Mouse (Mus musculus): Measurements from ENCODE around the gene Olfr1086.
"Not testable (repeated sequence)": the region's sequence is repeated elsewhere in the genome, so short reads cannot be mapped to it uniquely, and the experiment has no call there.

GRCm38 (mm10) chr2:86639625-86640024, 40.3 kb downstream of the Olfr1086 start, which contains the start of gene Olfr1084:
- not testable (repeated sequence) for TF ChIP-seq POLR2A (IDR thresholded peaks at IDR 0.05; ENCODE audit: control insufficient read depth, extremely low read depth, insufficient read depth, low read length, poor library complexity); CTCF (IDR thresholded peaks at IDR 0.05; ENCODE audit: borderline replicate concordance, control insufficient read depth, extremely low read depth, insufficient read depth, low read length, poor library complexity)

Measured in thymus, adult 2 months (tissue).